Mouse (Mus musculus) lung, adult 2 months (tissue): ENCODE measurements around the gene Nxpe4. TPM values are rescaled to one million over a fixed set of nuclear protein-coding genes. Genes with fewer than 3 reads are reported as not detected.
"Not testable (repeated sequence)": the region's sequence is repeated elsewhere in the genome, so short reads cannot be mapped to it uniquely, and the experiment has no call there.

Source experiments
- DNase-seq: peaks from one replicate; pipeline ENCODE4 v3.0.0; 2022
- H3K4me1 ChIP-seq: fragments of 200-500 bp; 2 replicates; pipeline ENCODE4 v1.6.1; 2011; ENCODE audit warnings: low read length; ENCODE audit not compliant: control insufficient read depth, insufficient read depth
- H3K4me3 ChIP-seq: fragments of 200-500 bp; replicated peaks from 2 replicates; pipeline ENCODE3; 2011; ENCODE audit warnings: low read depth, mild to moderate bottlenecking, control low read depth, low read length; ENCODE audit errors: extremely low read depth
- CTCF ChIP-seq: fragments of 200-500 bp; IDR thresholded peaks from 2 replicates; pipeline ENCODE4 v1.5.1; 2011; ENCODE audit warnings: mild to moderate bottlenecking, low read length, control low read depth; ENCODE audit not compliant: insufficient read depth
- POLR2A ChIP-seq: fragments of 200-500 bp; IDR thresholded peaks from 2 replicates; pipeline ENCODE4 v1.6.1; 2011; ENCODE audit warnings: low read depth, mild to moderate bottlenecking, control low read depth, low read length, borderline replicate concordance; ENCODE audit errors: extremely low read depth
- WGBS: fragments of 180-500 bp; shearing (Covaris S2); methylation state at CpG from one replicate; pipeline ENCODE4 v1.1.7; 2018; 5-methylcytosine and 5-hydroxymethylcytosine counted together
- polyA plus RNA-seq: library from polyadenylated mRNA; depleted of rRNA; stranded (reverse); fragments of >200 nt; gene quantifications from 2 replicates; pipeline ENCODE4 v1.2.3, GENCODE M21; 2012; rRNA removed

Nxpe4 gene
- polyA plus RNA-seq: 3.2 and 5.1 TPM in 2 replicates

GRCm38 (mm10) chr9:48161505-48162192 is at the start of gene Nxpe4:
TSS of gene Nxpe4 (plus strand) at chr9:48162023.
- no peak within 1 kb of the TSS for H3K4me3 ChIP-seq
- TF ChIP-seq POLR2A (no peak), CTCF (no peak)
- WGBS: 28% methylated on average over 12 of the region's 12 CpGs

GRCm38 (mm10) chr9:48126815-48127214 is 35.0 kb upstream of the Nxpe4 start:
- DNase-seq: no peak
- TF ChIP-seq POLR2A (no peak), CTCF (no peak)
- Histone ChIP-seq H3K4me3 (no peak overlapping the region), H3K4me1 (no peaks in the 10 kb centered on the region)
- WGBS: 32% methylated on average over 3 of the region's 3 CpGs

More at GRCm38 (mm10) chr9:48161505-48162192, at the start of gene Nxpe4:
- peak; percentile 11 for DNase-seq
- H3K4me1 ChIP-seq: no peaks in the 10 kb centered on the region

GRCm38 (mm10) chr9:48137507-48137906 is 24.3 kb upstream of the Nxpe4 start:
- Histone ChIP-seq H3K4me1 (no peaks in the 10 kb centered on the region), H3K4me3 (no peak overlapping the region)
- 15% methylated on average over 3 of the region's 3 CpGs for WGBS
- no peak for DNase-seq
- TF ChIP-seq POLR2A: no peak
- TF ChIP-seq CTCF: no peak

- no peaks in the 10 kb centered on the region for H3K4me1 ChIP-seq
- 53% methylated on average over 8 of the region's 8 CpGs for WGBS
- no peak for DNase-seq
Measured at GRCm38 (mm10) chr9:48140485-48141411, 21.1 kb upstream of the Nxpe4 start.

GRCm38 (mm10) chr9:48142646-48143045 is 19.2 kb upstream of the Nxpe4 start:
- TF ChIP-seq POLR2A: no peak
- TF ChIP-seq CTCF: no peak
- Histone ChIP-seq H3K4me3 (no peak overlapping the region), H3K4me1 (no peaks in the 10 kb centered on the region)
- 79% methylated on average over 6 of the region's 6 CpGs for WGBS
- DNase-seq: no peak

More at GRCm38 (mm10) chr9:48140485-48141411, 21.1 kb upstream of the Nxpe4 start:
- H3K4me3 ChIP-seq: no peak overlapping the region
- TF ChIP-seq CTCF (no peak), POLR2A (no peak)

GRCm38 (mm10) chr9:48146761-48147160 is 15.1 kb upstream of the Nxpe4 start:
- no peak for DNase-seq
- TF ChIP-seq CTCF: no peak
- TF ChIP-seq POLR2A: no peak
- Histone ChIP-seq H3K4me3 (no peak overlapping the region), H3K4me1 (no peaks in the 10 kb centered on the region)
- WGBS: 71% methylated on average over 3 of the region's 3 CpGs

- DNase-seq, H3K4me1 ChIP-seq, H3K4me3 ChIP-seq: not testable (repeated sequence)
- WGBS: 58% methylated on average over 6 of the region's 6 CpGs
Measured at GRCm38 (mm10) chr9:48166531-48166930, 4.7 kb downstream of the Nxpe4 start.

GRCm38 (mm10) chr9:48176764-48177163 is 14.9 kb downstream of the Nxpe4 start:
- no peak for TF ChIP-seq POLR2A
- peak; percentile 26; the same call in 1 of the 2 replicates for TF ChIP-seq CTCF
- WGBS: 49% methylated on average over 1 of the region's 1 CpGs
- Histone ChIP-seq H3K4me3 (no peak overlapping the region), H3K4me1 (no peaks in the 10 kb centered on the region)
- no peak for DNase-seq

- no peaks in the 10 kb centered on the region for H3K4me1 ChIP-seq
- no peak for TF ChIP-seq POLR2A
- no peak for TF ChIP-seq CTCF
- 92% methylated on average over 7 of the region's 7 CpGs for WGBS
- H3K4me3 ChIP-seq: no peak overlapping the region
- no peak for DNase-seq
Measured at GRCm38 (mm10) chr9:48181300-48181699, 19.5 kb downstream of the Nxpe4 start.
